Mouse (Mus musculus) left cerebral cortex, postnatal 25 days (tissue): ENCODE measurements at regions not wholly inside any gene's neighbourhood (a gene's known extent, or its start where the extent isn't known, plus 50 kb on each side); places are given as distances from the start of the nearest gene placed in this dataset.

Source experiments
- DNase-seq, 2 experiments: peaks; one replicate each; pipeline ENCODE4 v3.0.0; 2022; ENCODE audit warnings: low spot score in 2 of 2, mixed read lengths in 1 of 2
- intact Hi-C: fragments of 180-260 bp; cut with DNase I; formaldehyde crosslinking; loops from one replicate; pipeline ENCODE4 v1.15.1; 2025

DNA sequence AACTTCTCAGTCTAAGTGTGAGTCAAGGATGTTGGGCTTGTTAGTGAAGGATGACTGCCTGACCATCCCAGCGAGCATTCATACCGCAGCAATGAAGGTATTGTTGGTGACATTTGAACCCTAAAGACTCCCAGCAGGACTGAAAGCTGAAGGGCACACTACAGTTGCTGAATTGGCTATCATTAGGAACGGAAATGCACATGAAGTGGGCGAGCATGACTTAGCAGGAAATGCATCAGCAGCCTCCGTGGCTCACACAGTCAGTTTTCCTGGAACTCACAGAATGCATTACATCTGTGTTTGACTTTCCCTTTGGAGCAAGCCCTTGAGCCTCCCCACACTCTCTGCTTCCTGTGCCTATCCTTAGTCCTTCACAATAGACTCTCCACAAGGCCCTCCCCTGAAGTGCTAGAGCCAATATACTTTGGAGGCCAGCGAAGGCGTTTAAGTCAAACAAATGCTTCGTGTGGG, 63.9 kb downstream of the Tmco5 start:
- DNase-seq = no peak
- intact Hi-C loops = no loop called here

DNA sequence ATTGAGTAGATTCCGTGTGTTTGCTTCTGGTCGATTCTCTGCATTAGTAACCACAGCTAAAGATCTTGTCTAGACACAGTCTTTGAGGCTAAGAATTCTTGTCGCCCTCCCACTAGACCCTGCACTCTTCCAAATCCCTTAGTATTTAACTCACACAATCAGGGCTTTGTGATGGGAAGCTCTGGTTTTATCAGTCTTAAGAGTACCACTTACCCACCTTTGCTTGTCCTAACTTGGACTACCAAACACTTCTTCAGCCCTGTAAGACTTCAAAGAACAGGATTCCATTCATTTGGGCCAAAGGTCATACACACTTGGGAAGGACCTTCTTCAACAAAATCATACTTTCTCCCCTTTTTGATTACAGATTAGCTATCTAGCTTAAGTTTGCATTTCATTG, 70.0 kb downstream of the Tmco5 start:
- intact Hi-C loops = no loop called here
- DNase-seq = no peak

GRCm38 (mm10) chr2:116949741-116950140, 71.2 kb downstream of the Tmco5 start:
- no peak for DNase-seq
- intact Hi-C loops = no loop called here

DNA sequence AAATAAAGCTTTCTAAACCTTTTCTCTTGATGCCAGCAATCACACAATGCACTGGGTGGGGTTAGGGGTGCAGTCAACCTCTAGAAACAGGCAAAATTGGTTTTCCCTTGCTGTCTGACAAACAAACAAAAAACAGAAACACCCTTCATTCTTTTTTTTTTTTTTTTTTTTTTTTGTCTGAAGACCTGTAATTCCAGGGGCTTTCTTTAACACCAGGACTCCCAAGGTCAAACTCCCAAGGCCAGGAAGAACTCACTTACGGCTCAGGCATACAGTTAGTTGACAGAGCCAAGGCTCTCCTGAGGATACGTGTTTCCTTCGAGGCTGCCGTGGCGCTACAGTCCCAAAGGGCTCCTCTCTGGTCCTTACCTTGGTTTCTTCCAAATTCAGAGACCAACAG, 71.7 kb downstream of the Tmco5 start:
- intact Hi-C loops = no loop called here
- no peak for DNase-seq

- intact Hi-C loops = no loop called here
- DNase-seq = no peak
Measured at GRCm38 (mm10) chr2:116951481-116951880, 73.0 kb downstream of the Tmco5 start.

DNA sequence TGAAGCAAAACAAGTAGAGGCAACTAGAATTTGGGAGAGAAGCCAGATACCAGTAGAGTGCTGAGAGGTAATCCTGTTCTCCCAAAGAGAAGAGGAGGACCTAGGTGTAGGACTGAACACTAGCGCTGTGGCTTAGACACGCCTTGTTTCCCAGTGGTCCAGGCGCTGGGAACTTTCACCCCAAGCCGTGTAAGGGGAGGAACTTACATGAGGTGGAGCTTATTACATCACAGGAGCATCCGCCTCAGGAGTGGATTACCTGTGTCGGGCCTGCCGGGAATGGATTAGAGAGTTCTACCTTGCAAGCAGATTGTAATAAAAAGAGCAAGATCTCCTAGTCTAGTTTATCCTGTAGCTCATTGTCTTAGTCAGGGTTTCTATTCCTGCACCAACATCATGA, 75.8 kb downstream of the Tmco5 start:
- intact Hi-C loops = no loop called here
- no peak for DNase-seq

GRCm38 (mm10) chr2:116954896-116955295, 76.4 kb downstream of the Tmco5 start:
- DNase-seq = no peak
- intact Hi-C loops = no loop called here

DNA sequence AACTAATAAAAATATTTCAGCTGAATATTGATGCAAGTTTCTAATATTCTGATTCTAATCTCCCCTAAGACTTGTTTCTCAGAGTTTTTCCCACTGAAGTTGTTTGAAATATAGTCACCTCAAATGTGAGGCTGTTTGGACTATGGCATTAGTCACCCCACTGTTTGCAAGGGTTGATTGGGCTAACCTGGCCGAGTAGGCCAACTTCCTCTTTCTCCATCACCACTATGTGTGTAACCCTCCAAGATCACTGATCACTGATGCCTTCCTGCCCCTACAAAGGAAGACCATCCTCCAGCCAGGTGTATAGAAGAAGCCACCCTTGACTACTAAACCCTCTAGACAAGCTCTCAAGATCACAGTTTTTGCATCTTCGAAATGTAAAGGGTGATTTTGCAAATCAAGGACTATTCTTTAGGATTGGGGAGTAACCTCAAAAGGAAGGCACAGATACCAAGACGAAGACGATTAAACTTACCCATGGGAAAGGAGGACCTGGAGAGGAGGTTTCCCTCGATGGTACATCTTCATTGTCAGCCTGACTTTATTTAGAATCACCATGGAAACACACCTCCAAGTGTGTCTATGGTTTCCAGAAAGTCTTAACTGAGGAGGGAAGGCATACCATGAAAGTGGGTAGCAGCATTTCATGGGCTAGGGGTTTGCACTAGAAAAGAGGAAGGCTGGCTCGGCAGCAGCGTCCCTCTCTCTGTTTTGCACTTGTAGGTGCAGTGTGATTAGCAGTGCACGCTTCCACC, 84.8 kb downstream of the Tmco5 start:
- intact Hi-C loops = no loop called here
- peak in 1 of 2 experiments; percentile 73 for DNase-seq

GRCm38 (mm10) chr2:116966266-116966665, 87.8 kb downstream of the Tmco5 start:
- no peak for DNase-seq
- intact Hi-C loops = no loop called here

DNA sequence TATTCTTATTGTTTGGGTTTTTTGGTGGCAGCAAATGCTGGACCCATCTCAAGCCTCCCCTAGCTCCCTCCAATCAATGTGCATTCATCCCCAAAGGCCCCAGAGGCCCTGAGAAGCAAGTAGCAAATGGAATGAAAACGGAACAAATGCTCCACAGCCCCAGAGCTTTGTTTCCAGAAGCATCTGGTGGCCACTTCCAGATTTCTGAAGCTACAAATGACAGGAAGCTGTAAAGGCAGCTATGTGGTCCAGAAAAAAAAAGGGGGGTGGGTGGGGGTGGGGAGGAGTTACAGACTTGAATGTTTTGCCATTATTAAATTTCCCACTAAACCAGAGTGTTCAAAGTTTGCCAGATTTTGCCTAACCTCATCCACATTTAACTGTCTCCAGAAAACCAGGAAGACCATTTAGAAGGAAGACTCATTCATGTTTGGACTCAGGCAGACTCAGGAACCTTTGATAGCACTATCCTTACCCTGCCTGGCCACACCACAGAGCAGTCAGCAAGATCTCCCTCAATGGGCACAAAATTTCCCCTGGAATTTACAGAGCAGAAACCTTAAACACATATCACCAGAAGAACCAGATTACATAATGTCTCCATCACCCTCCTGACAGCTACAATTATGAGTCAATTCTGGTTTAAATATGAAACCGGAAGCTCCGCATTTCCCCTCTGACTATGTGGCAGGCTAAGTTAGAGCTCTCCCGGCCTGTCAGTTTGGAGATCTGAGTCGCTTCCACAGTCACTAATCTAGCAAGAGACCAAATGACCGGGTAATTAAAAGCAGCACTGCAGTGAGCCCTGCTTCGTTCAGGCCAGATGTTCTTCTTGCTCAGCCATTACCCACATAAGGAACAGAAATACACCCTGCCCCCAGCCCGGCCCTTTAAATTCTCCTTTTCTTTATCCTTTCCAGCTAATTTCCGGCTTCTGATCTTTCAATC, 93.4 kb downstream of the Tmco5 start:
- peak; percentile 36 to 66 for DNase-seq
- intact Hi-C loops = no loop called here

- intact Hi-C loops = no loop called here
- DNase-seq = peak in 1 of 2 experiments; percentile 55
Measured at GRCm38 (mm10) chr2:116972614-116972985, 94.1 kb downstream of the Tmco5 start.

DNA sequence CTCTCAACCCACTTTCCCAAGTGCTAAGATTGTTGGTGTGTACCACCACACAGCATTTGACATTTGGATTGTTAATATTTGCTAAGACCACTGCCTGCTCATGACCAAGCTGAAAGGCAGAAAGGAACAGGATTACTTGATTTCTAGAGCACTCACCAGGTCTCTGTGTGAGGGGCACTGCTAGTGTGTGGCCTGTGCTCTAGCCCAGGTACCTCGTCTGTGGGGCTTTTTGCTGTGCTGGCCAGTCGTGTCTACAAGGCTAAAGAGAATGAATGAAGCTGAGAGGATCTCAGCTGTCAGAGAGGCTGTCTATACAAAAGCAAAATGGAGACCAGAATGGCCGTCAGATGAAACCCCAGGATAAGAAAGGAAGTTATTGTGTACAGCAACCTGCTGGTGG, 95.0 kb downstream of the Tmco5 start:
- no peak for DNase-seq
- intact Hi-C loops = no loop called here

GRCm38 (mm10) chr2:116974152-116974551, 95.7 kb downstream of the Tmco5 start:
- intact Hi-C loops = loop anchor here (2.0 kb wide), 2 partner anchors 45 to 51 kb away; no protein-coding TSS in a partner anchor
- no peak for DNase-seq

GRCm38 (mm10) chr2:116974569-116975060, 96.1 kb downstream of the Tmco5 start:
- intact Hi-C loops = loop anchor here (1.0 to 5.0 kb wide), 4 partner anchors 44 to 203 kb away; no protein-coding TSS in a partner anchor
- no peak for DNase-seq

DNA sequence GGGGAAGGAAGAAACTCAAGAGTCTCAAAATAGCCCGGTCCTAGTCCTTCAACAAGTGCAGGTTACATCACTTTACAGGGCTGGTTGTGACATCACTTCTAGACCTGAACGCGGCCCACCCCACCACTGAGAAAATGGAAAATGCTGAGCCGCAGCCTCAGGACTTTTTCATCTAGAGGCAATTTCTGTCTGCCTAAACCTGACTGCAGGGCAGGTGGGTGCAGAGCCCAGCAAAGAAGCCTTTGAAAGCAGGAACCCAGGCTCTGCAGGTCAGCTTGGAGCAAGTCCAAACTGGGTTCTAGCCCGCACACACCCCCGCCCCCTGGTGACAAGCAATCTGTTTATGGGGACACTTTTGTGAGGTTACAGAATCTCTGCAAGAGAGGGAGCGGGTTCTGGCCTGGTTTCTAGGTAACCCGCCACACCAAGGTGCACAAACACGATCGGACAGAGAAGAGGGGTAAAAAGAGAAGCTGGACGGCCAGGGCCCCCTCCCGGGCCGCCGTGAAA, 96.7 kb downstream of the Tmco5 start:
- DNase-seq = peak in 1 of 2 experiments; percentile 71
- intact Hi-C loops = loop anchor here (1.0 to 5.0 kb wide), 4 partner anchors 44 to 202 kb away; no protein-coding TSS in a partner anchor

- intact Hi-C loops = loop anchor here (1.0 to 5.0 kb wide), 4 partner anchors 43 to 201 kb away; no protein-coding TSS in a partner anchor
- peak; percentile 85 to 92 for DNase-seq
Measured at GRCm38 (mm10) chr2:116975601-116976431, 97.3 kb downstream of the Tmco5 start.

DNA sequence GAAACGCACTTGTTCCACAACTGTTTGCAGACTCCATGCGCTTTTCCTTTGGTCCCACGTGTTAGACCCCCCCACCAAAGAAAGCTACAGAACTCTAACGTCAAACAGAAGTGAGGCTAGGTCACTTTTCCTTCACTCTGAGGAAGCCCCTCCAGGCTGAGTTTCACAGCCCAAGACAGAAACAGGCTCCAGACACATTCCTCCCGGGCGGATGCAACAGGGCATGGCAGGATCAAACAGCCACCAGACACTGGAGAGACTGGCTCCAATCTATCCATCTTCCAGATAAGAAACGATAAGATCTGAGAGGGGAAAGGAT, 97.9 kb downstream of the Tmco5 start:
- DNase-seq = no peak
- intact Hi-C loops = loop anchor here (5.0 kb wide), 1 partner anchor 201 kb away; no protein-coding TSS in a partner anchor

GRCm38 (mm10) chr2:116976951-116977503, 98.5 kb downstream of the Tmco5 start:
- no peak for DNase-seq
- intact Hi-C loops = loop anchor here (5.0 kb wide), 1 partner anchor 200 kb away; no protein-coding TSS in a partner anchor
